Mouse (Mus musculus): Measurements from ENCODE around the gene Fat3. TPM values are rescaled to one million over a fixed set of nuclear protein-coding genes. Genes with fewer than 3 reads are reported as not detected.

Fat3 gene
- polyA plus RNA-seq (2012; rRNA removed) = 0.14 and 0.18 TPM in 2 replicates

GRCm38 (mm10) chr9:16501186-16501711, at the start of gene Fat3:
Fat3 (minus strand) TSS chr9:16501285.
- no peaks in the 10 kb centered on the region for H3K36me3 ChIP-seq (ENCODE audit: control insufficient read depth, insufficient read depth, low read length)
- no peak within 1 kb of the TSS for H3K27ac ChIP-seq (ENCODE audit: insufficient read depth, low read depth, low read length)
- H3K4me3 ChIP-seq (ENCODE audit: insufficient read depth, low read depth, low read length) = peak within 1 kb of the TSS; percentile 28; the same call in 1 of the 2 replicates
- H3K4me1 ChIP-seq (ENCODE audit: control insufficient read depth, insufficient read depth, low read length) = no peaks in the 10 kb centered on the region
- H3K27me3 ChIP-seq (replicated peaks; ENCODE audit: control insufficient read depth, insufficient read depth, low read length) = no peaks in the 10 kb centered on the region; the same call in 1 of the 2 replicates
- no peak for DNase-seq
- no peak for TF ChIP-seq CTCF (conservative IDR thresholded peaks at IDR 0.05; ENCODE audit: insufficient read depth, insufficient read length, low read depth, low read length)
- no peak for TF ChIP-seq POLR2A (IDR thresholded peaks at IDR 0.05; ENCODE audit: low read depth, low read length)
- WGBS = under 1% methylated on average over 21 of the region's 21 CpGs

- 33% methylated on average over 1 of the region's 1 CpGs for WGBS
- DNase-seq = no peak
- H3K4me3 ChIP-seq (ENCODE audit: insufficient read depth, low read depth, low read length) = no peak overlapping the region
- no peak for TF ChIP-seq CTCF (conservative IDR thresholded peaks at IDR 0.05; ENCODE audit: insufficient read depth, insufficient read length, low read depth, low read length)
- TF ChIP-seq POLR2A (IDR thresholded peaks at IDR 0.05; ENCODE audit: low read depth, low read length) = no peak
- H3K27ac ChIP-seq (ENCODE audit: insufficient read depth, low read depth, low read length) = no peak overlapping the region
- no peaks in the 10 kb centered on the region for H3K27me3 ChIP-seq (replicated peaks; ENCODE audit: control insufficient read depth, insufficient read depth, low read length)
- no peaks in the 10 kb centered on the region for H3K36me3 ChIP-seq (ENCODE audit: control insufficient read depth, insufficient read depth, low read length)
- H3K4me1 ChIP-seq (ENCODE audit: control insufficient read depth, insufficient read depth, low read length) = no peaks in the 10 kb centered on the region
Observed at GRCm38 (mm10) chr9:16532884-16533283, 31.8 kb upstream of the Fat3 start.

DNA sequence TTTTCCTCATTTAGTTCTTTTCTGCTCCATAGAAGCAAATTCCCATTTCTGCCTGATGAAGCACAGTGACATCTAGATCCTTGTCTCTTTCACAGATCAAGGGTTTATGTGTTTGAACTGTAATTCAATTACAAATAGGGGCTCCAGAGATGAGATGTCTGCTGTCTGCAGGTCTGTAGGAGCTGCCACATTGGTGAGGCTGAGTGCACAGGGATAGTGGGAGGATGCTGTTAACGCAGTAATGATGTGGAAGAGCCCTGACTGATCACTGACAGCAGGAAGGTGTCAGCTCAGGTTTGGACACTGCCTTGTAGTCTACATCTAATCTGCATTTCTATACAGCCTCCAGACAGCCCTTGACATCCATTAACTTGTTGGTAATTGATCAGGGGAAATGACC, 16.5 kb upstream of the Fat3 start:
- H3K4me1 ChIP-seq (ENCODE audit: control insufficient read depth, insufficient read depth, low read length) = no peaks in the 10 kb centered on the region
- no peaks in the 10 kb centered on the region for H3K27me3 ChIP-seq (replicated peaks; ENCODE audit: control insufficient read depth, insufficient read depth, low read length)
- no peaks in the 10 kb centered on the region for H3K36me3 ChIP-seq (ENCODE audit: control insufficient read depth, insufficient read depth, low read length)
- TF ChIP-seq POLR2A (IDR thresholded peaks at IDR 0.05; ENCODE audit: low read depth, low read length) (no peak), CTCF (conservative IDR thresholded peaks at IDR 0.05; ENCODE audit: insufficient read depth, insufficient read length, low read depth, low read length) (no peak)
- 34% methylated on average over 1 of the region's 1 CpGs for WGBS
- H3K27ac ChIP-seq (ENCODE audit: insufficient read depth, low read depth, low read length) = no peak overlapping the region
- H3K4me3 ChIP-seq (ENCODE audit: insufficient read depth, low read depth, low read length) = no peak overlapping the region
- DNase-seq = no peak

DNA sequence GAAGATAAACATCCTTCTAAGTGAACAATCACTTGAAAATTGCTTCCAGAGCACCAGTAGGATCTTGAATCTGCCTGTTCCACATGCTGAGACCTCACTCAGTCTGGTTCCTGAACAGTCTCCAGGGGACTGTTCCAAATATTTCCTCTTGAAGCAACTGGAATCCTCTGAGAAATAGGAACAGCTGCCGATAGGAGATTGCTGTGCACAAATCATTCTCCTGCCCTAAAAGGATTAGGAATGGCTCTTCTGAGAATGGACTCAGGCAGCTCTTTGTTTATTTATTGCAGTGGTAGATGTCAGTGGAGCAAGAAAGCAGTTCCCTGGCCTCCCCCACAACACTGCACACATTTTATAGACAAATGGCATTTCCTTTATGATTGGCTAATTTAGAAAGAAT, 10.9 kb upstream of the Fat3 start:
- H3K36me3 ChIP-seq (ENCODE audit: control insufficient read depth, insufficient read depth, low read length) = no peaks in the 10 kb centered on the region
- H3K4me3 ChIP-seq (ENCODE audit: insufficient read depth, low read depth, low read length) = no peak overlapping the region
- TF ChIP-seq CTCF (conservative IDR thresholded peaks at IDR 0.05; ENCODE audit: insufficient read depth, insufficient read length, low read depth, low read length) (no peak), POLR2A (IDR thresholded peaks at IDR 0.05; ENCODE audit: low read depth, low read length) (no peak)
- no peak overlapping the region for H3K27ac ChIP-seq (ENCODE audit: insufficient read depth, low read depth, low read length)
- no peaks in the 10 kb centered on the region for H3K4me1 ChIP-seq (ENCODE audit: control insufficient read depth, insufficient read depth, low read length)
- no peak for DNase-seq
- WGBS = 15% methylated on average over 1 of the region's 1 CpGs
- no peaks in the 10 kb centered on the region for H3K27me3 ChIP-seq (replicated peaks; ENCODE audit: control insufficient read depth, insufficient read depth, low read length)

DNA sequence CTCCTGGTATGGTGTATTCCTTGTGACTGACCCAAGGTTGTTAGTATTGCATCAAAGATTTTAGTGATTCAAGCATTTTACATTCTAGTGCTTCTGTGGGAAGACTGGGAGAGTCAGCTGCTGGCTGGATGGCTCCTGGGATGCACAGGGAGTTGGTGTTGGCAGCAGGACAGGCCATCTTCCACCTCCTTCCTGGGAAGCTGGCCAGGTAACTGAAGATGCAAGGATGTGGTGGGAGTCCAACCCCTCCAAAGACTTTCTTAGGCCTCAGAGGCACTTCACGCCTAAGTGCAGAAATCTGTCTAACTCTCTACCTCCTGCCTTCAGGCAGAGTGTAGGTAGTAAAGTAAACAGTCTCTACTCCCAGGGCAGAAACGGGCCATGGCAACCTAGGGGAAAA, 2.7 kb upstream of the Fat3 start:
- TF ChIP-seq CTCF (conservative IDR thresholded peaks at IDR 0.05; ENCODE audit: insufficient read depth, insufficient read length, low read depth, low read length) (no peak), POLR2A (IDR thresholded peaks at IDR 0.05; ENCODE audit: low read depth, low read length) (no peak)
- no peak for DNase-seq
- WGBS = 70% methylated on average over 2 of the region's 2 CpGs
- Histone ChIP-seq H3K4me1 (ENCODE audit: control insufficient read depth, insufficient read depth, low read length) (no peaks in the 10 kb centered on the region), H3K27ac (ENCODE audit: insufficient read depth, low read depth, low read length) (no peak overlapping the region), H3K27me3 (replicated peaks; ENCODE audit: control insufficient read depth, insufficient read depth, low read length) (no peaks in the 10 kb centered on the region; the same call in 1 of the 2 replicates), H3K36me3 (ENCODE audit: control insufficient read depth, insufficient read depth, low read length) (no peaks in the 10 kb centered on the region), H3K4me3 (ENCODE audit: insufficient read depth, low read depth, low read length) (no peak overlapping the region)

DNA sequence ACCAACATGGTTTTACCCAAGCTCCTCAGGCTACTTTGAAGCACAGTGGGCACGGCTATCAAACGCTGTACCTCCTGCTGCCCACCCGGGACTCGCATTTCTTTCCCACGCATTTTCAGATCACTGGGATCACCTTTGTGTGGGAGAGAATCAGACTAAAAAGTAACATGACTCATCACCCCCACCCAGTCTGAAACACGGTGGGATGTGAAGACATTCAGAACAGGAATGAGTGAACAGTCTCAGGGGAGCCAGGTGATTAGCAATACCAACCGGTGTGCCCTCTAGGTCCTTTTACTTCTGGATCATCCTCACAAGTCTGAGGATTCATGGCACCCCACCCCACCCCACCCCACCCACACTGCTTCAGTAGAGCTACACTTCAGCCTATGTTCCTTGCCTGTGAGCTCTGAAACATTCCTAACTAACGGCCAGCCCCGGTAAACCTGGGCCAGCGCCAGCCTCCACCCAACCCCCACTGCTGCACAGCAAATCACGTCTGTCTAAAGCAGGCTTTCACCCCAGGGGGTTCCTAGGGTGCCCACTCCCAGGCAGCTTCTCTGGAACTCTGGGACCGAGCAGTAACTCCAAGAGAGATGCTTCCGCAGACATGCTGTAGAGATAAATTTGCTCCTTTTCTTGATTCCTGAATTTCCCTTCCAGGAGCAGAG, 1.7 kb upstream of the Fat3 start:
- no peak overlapping the region for H3K4me3 ChIP-seq (ENCODE audit: insufficient read depth, low read depth, low read length)
- H3K36me3 ChIP-seq (ENCODE audit: control insufficient read depth, insufficient read depth, low read length) = no peaks in the 10 kb centered on the region
- TF ChIP-seq POLR2A (IDR thresholded peaks at IDR 0.05; ENCODE audit: low read depth, low read length) (no peak), CTCF (conservative IDR thresholded peaks at IDR 0.05; ENCODE audit: insufficient read depth, insufficient read length, low read depth, low read length) (no peak)
- H3K27me3 ChIP-seq (replicated peaks; ENCODE audit: control insufficient read depth, insufficient read depth, low read length) = no peaks in the 10 kb centered on the region; the same call in 1 of the 2 replicates
- H3K4me1 ChIP-seq (ENCODE audit: control insufficient read depth, insufficient read depth, low read length) = no peaks in the 10 kb centered on the region
- H3K27ac ChIP-seq (ENCODE audit: insufficient read depth, low read depth, low read length) = no peak overlapping the region
- no peak for DNase-seq
- 21% methylated on average over 13 of the region's 13 CpGs for WGBS

DNA sequence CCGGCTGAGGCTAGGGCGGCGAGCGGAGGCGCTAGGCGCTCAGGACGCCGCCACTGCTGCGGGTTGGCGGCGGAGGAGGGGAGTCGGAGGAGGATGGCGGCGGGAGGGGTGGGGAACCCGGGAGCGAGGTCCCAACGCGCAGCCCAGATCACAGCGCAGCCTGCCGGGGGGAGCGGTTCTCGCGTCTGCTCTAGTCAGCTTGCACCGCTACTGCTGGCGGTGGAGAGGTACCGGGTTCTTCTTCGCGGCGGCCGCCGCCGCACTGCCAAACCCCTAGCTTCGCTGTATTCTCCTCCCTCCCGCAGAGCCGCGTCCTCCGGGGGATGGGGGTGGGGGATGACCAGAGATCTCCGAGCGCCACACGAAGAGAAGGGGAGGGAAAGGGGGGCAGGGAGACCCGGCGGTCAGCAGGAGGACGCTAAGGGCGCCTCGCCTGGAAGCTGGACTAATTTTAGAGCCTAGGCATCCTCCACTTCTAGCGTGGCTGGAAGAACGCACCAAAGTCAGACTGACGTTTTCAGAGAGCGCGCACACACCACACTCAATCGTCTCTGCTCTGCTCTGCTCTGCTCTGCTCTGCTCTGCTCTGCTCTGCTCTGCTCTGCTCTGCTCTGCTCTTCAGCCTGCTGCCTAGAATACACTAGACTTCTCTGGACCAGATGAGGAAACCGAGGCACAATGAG, 1.0 kb upstream of the Fat3 start:
- H3K4me1 ChIP-seq (ENCODE audit: control insufficient read depth, insufficient read depth, low read length) = no peaks in the 10 kb centered on the region
- TF ChIP-seq POLR2A (IDR thresholded peaks at IDR 0.05; ENCODE audit: low read depth, low read length) (no peak), CTCF (conservative IDR thresholded peaks at IDR 0.05; ENCODE audit: insufficient read depth, insufficient read length, low read depth, low read length) (no peak)
- H3K27me3 ChIP-seq (replicated peaks; ENCODE audit: control insufficient read depth, insufficient read depth, low read length) = no peaks in the 10 kb centered on the region; the same call in 1 of the 2 replicates
- H3K4me3 ChIP-seq (ENCODE audit: insufficient read depth, low read depth, low read length) = peak overlapping the region; percentile 28; the same call in 1 of the 2 replicates
- no peak overlapping the region for H3K27ac ChIP-seq (ENCODE audit: insufficient read depth, low read depth, low read length)
- no peaks in the 10 kb centered on the region for H3K36me3 ChIP-seq (ENCODE audit: control insufficient read depth, insufficient read depth, low read length)
- DNase-seq = peak; percentile 3
- 1% methylated on average over 49 of the region's 52 CpGs for WGBS

Data from kidney, adult 2 months (tissue).